Mouse (Mus musculus): ENCODE measurements at regions not wholly inside any gene's neighbourhood (a gene's known extent, or its start where the extent isn't known, plus 50 kb on each side); places are given as distances from the start of the nearest gene placed in this dataset.
A peak's percentile ranks its signal among the peaks of the same experiment; 100 is the strongest.

GRCm38 (mm10) chr13:99606606-99606990, 90.3 kb upstream of the Map1b start:
- Histone ChIP-seq H3K27ac (ENCODE audit: control insufficient read depth, low read depth, low read length) (no peak overlapping the region), H3K4me3 (ENCODE audit: control insufficient read depth in 1 of 2, insufficient read depth in 1 of 2, low read depth in 2 of 2, low read length in 2 of 2) (no peak overlapping the region), H3K36me3 (ENCODE audit: control insufficient read depth in 1 of 2, insufficient read depth in 2 of 2, low read length in 2 of 2) (no peaks in the 10 kb centered on the region), H3K9ac (ENCODE audit: control insufficient read depth, low read depth, low read length, poor library complexity, severe bottlenecking) (no peak overlapping the region), H3K9me3 (replicated peaks; ENCODE audit: insufficient read depth, low read length) (no peaks in the 10 kb centered on the region), H3K4me1 (ENCODE audit: control insufficient read depth in 1 of 2, insufficient read depth in 2 of 2, low read length in 2 of 2) (no peaks in the 10 kb centered on the region), H3K27me3 (ENCODE audit: control insufficient read depth in 1 of 2, insufficient read depth in 2 of 2, low read length in 2 of 2) (no peaks in the 10 kb centered on the region), H3K79me2 (ENCODE audit: control insufficient read depth, insufficient read depth, low read length, poor library complexity) (no peaks in the 10 kb centered on the region)
- peak; percentile 2 for DNase-seq (ENCODE audit: low read depth, low spot score)
- TF ChIP-seq ZMIZ1 (IDR thresholded peaks at IDR 0.05; ENCODE audit: low read depth, low read length) (no peak), ZC3H11A (IDR thresholded peaks at IDR 0.05; ENCODE audit: low read depth, low read length) (no peak), MYB (IDR thresholded peaks at IDR 0.05; ENCODE audit: low read depth, low read length) (no peak), POLR2AphosphoS5 (IDR thresholded peaks at IDR 0.05; ENCODE audit: borderline replicate concordance, low read depth, low read length) (no peak), TBP (IDR thresholded peaks at IDR 0.05; ENCODE audit: low read depth, low read length) (no peak), MAFK (IDR thresholded peaks at IDR 0.05; ENCODE audit: borderline replicate concordance, low read depth, low read length) (no peak), RCOR1 (IDR thresholded peaks at IDR 0.05; ENCODE audit: low read depth, low read length) (no peak), MXI1 (IDR thresholded peaks at IDR 0.05; ENCODE audit: low read depth, low read length) (no peak), CTCF (IDR thresholded peaks at IDR 0.05 in 2 of 3, conservative IDR thresholded peaks at IDR 0.05 in 1 of 3; ENCODE audit: control insufficient read depth in 1 of 3, insufficient read depth in 1 of 3, low read depth in 2 of 3, low read length in 3 of 3, poor library complexity in 1 of 3, severe bottlenecking in 1 of 3) (no peak; a peak in 1 of 6 replicates)

- no peaks in the 10 kb centered on the region for H3K9me3 ChIP-seq (replicated peaks; ENCODE audit: insufficient read depth, low read length)
- TF ChIP-seq RAD21 (IDR thresholded peaks at IDR 0.05; ENCODE audit: low read depth, low read length) (no peak), CHD2 (IDR thresholded peaks at IDR 0.05; ENCODE audit: low read length) (no peak)
- H3K4me3 ChIP-seq (ENCODE audit: control insufficient read depth in 1 of 2, insufficient read depth in 1 of 2, low read depth in 2 of 2, low read length in 2 of 2): no peak overlapping the region
- H3K27ac ChIP-seq (ENCODE audit: control insufficient read depth, low read depth, low read length): no peak overlapping the region
- DNase-seq (ENCODE audit: low read depth, low spot score): no peak
- H3K9ac ChIP-seq (ENCODE audit: control insufficient read depth, low read depth, low read length, poor library complexity, severe bottlenecking): no peak overlapping the region
- no peaks in the 10 kb centered on the region for H3K4me1 ChIP-seq (ENCODE audit: control insufficient read depth in 1 of 2, insufficient read depth in 2 of 2, low read length in 2 of 2)
- H3K36me3 ChIP-seq (ENCODE audit: control insufficient read depth in 1 of 2, insufficient read depth in 2 of 2, low read length in 2 of 2): no peaks in the 10 kb centered on the region
- no peaks in the 10 kb centered on the region for H3K27me3 ChIP-seq (ENCODE audit: control insufficient read depth in 1 of 2, insufficient read depth in 2 of 2, low read length in 2 of 2)
- H3K79me2 ChIP-seq (ENCODE audit: control insufficient read depth, insufficient read depth, low read length, poor library complexity): no peaks in the 10 kb centered on the region
Observed at GRCm38 (mm10) chr13:99605866-99606605, 89.7 kb upstream of the Map1b start.

DNA sequence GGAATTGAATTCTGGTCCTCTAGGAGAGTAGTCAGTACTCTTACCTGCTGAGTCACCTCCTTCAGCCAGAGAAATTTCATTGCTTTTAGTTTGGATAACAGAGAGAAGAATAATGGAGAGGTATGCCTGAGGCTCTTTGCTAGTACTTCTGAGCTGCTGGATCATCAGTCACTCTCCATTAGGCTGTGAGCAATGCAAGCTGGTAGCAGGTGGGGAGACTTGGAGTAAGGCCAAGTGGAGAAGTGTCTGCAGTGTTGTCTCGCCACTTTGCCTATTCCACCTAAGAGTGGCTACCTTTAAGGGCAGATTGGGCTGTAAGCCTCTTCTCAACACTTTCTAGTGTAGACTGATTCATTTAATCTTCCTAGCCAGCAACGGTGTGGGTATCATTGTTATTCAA, 81.6 kb upstream of the Map1b start:
- no peak overlapping the region for H3K4me3 ChIP-seq (ENCODE audit: control insufficient read depth in 1 of 2, insufficient read depth in 1 of 2, low read depth in 2 of 2, low read length in 2 of 2)
- no peak overlapping the region for H3K9ac ChIP-seq (ENCODE audit: control insufficient read depth, low read depth, low read length, poor library complexity, severe bottlenecking)
- no peaks in the 10 kb centered on the region for H3K36me3 ChIP-seq (ENCODE audit: control insufficient read depth in 1 of 2, insufficient read depth in 2 of 2, low read length in 2 of 2)
- H3K27ac ChIP-seq (ENCODE audit: control insufficient read depth, low read depth, low read length): no peak overlapping the region
- DNase-seq (ENCODE audit: low read depth, low spot score): no peak
- H3K9me3 ChIP-seq (replicated peaks; ENCODE audit: insufficient read depth, low read length): no peaks in the 10 kb centered on the region
- no peaks in the 10 kb centered on the region for H3K79me2 ChIP-seq (ENCODE audit: control insufficient read depth, insufficient read depth, low read length, poor library complexity)
- no peaks in the 10 kb centered on the region for H3K4me1 ChIP-seq (ENCODE audit: control insufficient read depth in 1 of 2, insufficient read depth in 2 of 2, low read length in 2 of 2)
- H3K27me3 ChIP-seq (ENCODE audit: control insufficient read depth in 1 of 2, insufficient read depth in 2 of 2, low read length in 2 of 2): no peaks in the 10 kb centered on the region
- no peak for TF ChIP-seq POLR2AphosphoS5 (IDR thresholded peaks at IDR 0.05; ENCODE audit: borderline replicate concordance, low read depth, low read length)
- TF ChIP-seq UBTF (IDR thresholded peaks at IDR 0.05; ENCODE audit: borderline replicate concordance, insufficient read depth, low read depth, low read length): no peak
- TF ChIP-seq JUND (IDR thresholded peaks at IDR 0.05; ENCODE audit: low read depth, low read length): no peak
- no peak for TF ChIP-seq CHD2 (IDR thresholded peaks at IDR 0.05; ENCODE audit: low read length)
- TF ChIP-seq SIN3A (IDR thresholded peaks at IDR 0.05; ENCODE audit: low read length): no peak
- TF ChIP-seq KAT2A (conservative IDR thresholded peaks at IDR 0.05; ENCODE audit: low read depth, low read length): no peak
- TF ChIP-seq HCFC1 (IDR thresholded peaks at IDR 0.05; ENCODE audit: low read depth, low read length): no peak
- TF ChIP-seq GABPA (IDR thresholded peaks at IDR 0.05; ENCODE audit: low read depth, low read length): no peak
- no peak for TF ChIP-seq ZKSCAN1 (IDR thresholded peaks at IDR 0.05; ENCODE audit: low read depth, low read length)
- no peak for TF ChIP-seq BHLHE40 (IDR thresholded peaks at IDR 0.05; ENCODE audit: borderline replicate concordance, low read depth, low read length)
- no peak for TF ChIP-seq ZC3H11A (IDR thresholded peaks at IDR 0.05; ENCODE audit: low read depth, low read length)
- TF ChIP-seq TBP (IDR thresholded peaks at IDR 0.05; ENCODE audit: low read depth, low read length): no peak
- TF ChIP-seq MAX (IDR thresholded peaks at IDR 0.05; ENCODE audit: low read length): no peak
- no peak for TF ChIP-seq NELFE (IDR thresholded peaks at IDR 0.05; ENCODE audit: low read depth, low read length)
- TF ChIP-seq GATA1 (IDR thresholded peaks at IDR 0.05; ENCODE audit: low read depth, low read length): no peak
- TF ChIP-seq MAFK (IDR thresholded peaks at IDR 0.05; ENCODE audit: borderline replicate concordance, low read depth, low read length): no peak
- no peak for TF ChIP-seq MYB (IDR thresholded peaks at IDR 0.05; ENCODE audit: low read depth, low read length)
- TF ChIP-seq NRF1 (IDR thresholded peaks at IDR 0.05; ENCODE audit: insufficient read depth, low read depth, low read length, poor library complexity, severe bottlenecking): no peak
- TF ChIP-seq TAL1 (IDR thresholded peaks at IDR 0.05; ENCODE audit: low read length): no peak
